Mouse (Mus musculus) heart, postnatal 0 days (tissue): ENCODE results near the gene Coq8b.

Experiments used
- CTCF ChIP-seq: IDR thresholded peaks from 2 replicates; pipeline ENCODE4 v1.5.1; 2016; ENCODE audit warnings: antibody characterized with exemption, control low read depth, low read depth
- EP300 ChIP-seq: IDR thresholded peaks from 2 replicates; pipeline ENCODE4 v1.6.1; 2016; ENCODE audit warnings: antibody characterized with exemption, low read depth

- TF ChIP-seq CTCF (no peak), EP300 (no peak)
Observed at GRCm38 (mm10) chr7:27197634-27198033, 35.2 kb upstream of the Coq8b start.
